Mouse (Mus musculus) MEL (cell line): ENCODE measurements around the gene Erich6. TPM values are rescaled to one million over a fixed set of nuclear protein-coding genes. Genes with fewer than 3 reads are reported as not detected.

Experiments used
- DNase-seq: peaks from one replicate; pipeline ENCODE4 v3.0.0; 2011; ENCODE audit warnings: low read depth, low spot score
- H3K27ac ChIP-seq: 2 replicates; pipeline ENCODE4 v1.5.1; 2012; ENCODE audit warnings: low read depth, mild to moderate bottlenecking, control low read depth, low read length, moderate library complexity; ENCODE audit not compliant: control insufficient read depth
- H3K27me3 ChIP-seq, 2 experiments: fragments of 150-350 bp in 1 of 2; sonication (generic) in 1 of 2; 2 replicates each; pipeline ENCODE4 v1.6.1; 2012; ENCODE audit warnings: low read length in 2 of 2, mild to moderate bottlenecking in 2 of 2, improper control_type of control experiment in 1 of 2, moderate library complexity in 1 of 2; ENCODE audit not compliant: insufficient read depth in 2 of 2, control insufficient read depth in 1 of 2
- H3K36me3 ChIP-seq, 2 experiments: 2 replicates each; pipeline ENCODE4 v1.6.1; 2012 to 2014; ENCODE audit warnings: low read length in 2 of 2, improper control_type of control experiment in 1 of 2, inconsistent platforms in 1 of 2, mild to moderate bottlenecking in 1 of 2; ENCODE audit not compliant: insufficient read depth in 2 of 2, control insufficient read depth in 1 of 2
- H3K4me1 ChIP-seq, 2 experiments: fragments of 150-350 bp in 1 of 2; sonication (generic) in 1 of 2; 2 replicates each; pipeline ENCODE4 v1.6.1; 2012; ENCODE audit warnings: low read length in 2 of 2, improper control_type of control experiment in 1 of 2, mild to moderate bottlenecking in 1 of 2; ENCODE audit not compliant: insufficient read depth in 2 of 2, control insufficient read depth in 1 of 2
- H3K4me3 ChIP-seq, 2 experiments: fragments of 150-350 bp in 1 of 2; sonication (generic) in 1 of 2; 2 replicates each; pipeline ENCODE4 v1.5.1; 2012; ENCODE audit warnings: low read depth in 2 of 2, low read length in 2 of 2, mild to moderate bottlenecking in 2 of 2, moderate library complexity in 2 of 2, control low read depth in 1 of 2, improper control_type of control experiment in 1 of 2; ENCODE audit not compliant: control insufficient read depth in 1 of 2, insufficient read depth in 1 of 2
- H3K79me2 ChIP-seq: 2 replicates; pipeline ENCODE4 v1.6.1; 2012; ENCODE audit warnings: mild to moderate bottlenecking, low read length, moderate library complexity; ENCODE audit not compliant: control insufficient read depth, poor library complexity, insufficient read depth
- H3K9ac ChIP-seq: 2 replicates; pipeline ENCODE4 v1.6.1; 2012; ENCODE audit warnings: low read depth, mild to moderate bottlenecking, control low read depth, low read length, moderate library complexity; ENCODE audit not compliant: control insufficient read depth, poor library complexity, severe bottlenecking
- H3K9me3 ChIP-seq: fragments of 150-350 bp; sonication (generic); replicated peaks from 2 replicates; pipeline ENCODE4 v1.6.1; 2012; ENCODE audit warnings: mild to moderate bottlenecking, low read length, improper control_type of control experiment, moderate library complexity; ENCODE audit not compliant: insufficient read depth
- BHLHE40 ChIP-seq: IDR thresholded peaks from 2 replicates; pipeline ENCODE4 v1.6.1; 2012; ENCODE audit warnings: low read depth, mild to moderate bottlenecking, inconsistent platforms, low read length, improper control_type of control experiment, borderline replicate concordance
- CTCF ChIP-seq, 3 experiments: IDR thresholded peaks in 2 of 3; conservative IDR thresholded peaks in 1 of 3; 2 replicates each; pipeline ENCODE4 v1.5.1; 2011 to 2012; ENCODE audit warnings: low read length in 3 of 3, low read depth in 2 of 3, mild to moderate bottlenecking in 2 of 3, improper control_type of control experiment in 1 of 3, inconsistent platforms in 1 of 3, mixed read lengths in 1 of 3, moderate library complexity in 1 of 3; ENCODE audit not compliant: control insufficient read depth in 1 of 3, insufficient read depth in 1 of 3, poor library complexity in 1 of 3, severe bottlenecking in 1 of 3
- ELF1 ChIP-seq: IDR thresholded peaks from 2 replicates; pipeline ENCODE4 v1.6.1; 2014; ENCODE audit warnings: low read depth, mild to moderate bottlenecking, inconsistent platforms, low read length, improper control_type of control experiment, moderate library complexity
- EP300 ChIP-seq, 2 experiments: IDR thresholded peaks; 2 replicates each; pipeline ENCODE4 v1.6.1; 2011; ENCODE audit warnings: improper control_type of control experiment in 2 of 2, low read length in 2 of 2, low read depth in 1 of 2, mild to moderate bottlenecking in 1 of 2
- GABPA ChIP-seq: IDR thresholded peaks from 2 replicates; pipeline ENCODE4 v1.6.1; 2012; ENCODE audit warnings: low read depth, mild to moderate bottlenecking, inconsistent platforms, low read length, improper control_type of control experiment, moderate library complexity
- MAZ ChIP-seq: IDR thresholded peaks from 2 replicates; pipeline ENCODE4 v1.6.1; 2012; ENCODE audit warnings: low read depth, mild to moderate bottlenecking, inconsistent platforms, low read length, improper control_type of control experiment
- NELFE ChIP-seq: IDR thresholded peaks from 2 replicates; pipeline ENCODE4 v1.6.1; 2011; ENCODE audit warnings: low read depth, low read length, improper control_type of control experiment
- NRF1 ChIP-seq: IDR thresholded peaks from 2 replicates; pipeline ENCODE4 v1.6.1; 2014; ENCODE audit warnings: low read depth, mild to moderate bottlenecking, inconsistent platforms, low read length, improper control_type of control experiment, moderate library complexity; ENCODE audit not compliant: poor library complexity, insufficient read depth, severe bottlenecking
- POLR2A ChIP-seq, 2 experiments: IDR thresholded peaks; 2 replicates each; pipeline ENCODE4 v1.6.1; 2011 to 2012; ENCODE audit warnings: low read length in 2 of 2, mild to moderate bottlenecking in 2 of 2, control low read depth in 1 of 2, improper control_type of control experiment in 1 of 2, low read depth in 1 of 2, moderate library complexity in 1 of 2; ENCODE audit not compliant: control insufficient read depth in 1 of 2, insufficient read depth in 1 of 2, poor library complexity in 1 of 2
- RAD21 ChIP-seq: IDR thresholded peaks from 2 replicates; pipeline ENCODE4 v1.6.1; 2011; ENCODE audit warnings: mild to moderate bottlenecking, low read depth, low read length, improper control_type of control experiment
- RCOR1 ChIP-seq: IDR thresholded peaks from 2 replicates; pipeline ENCODE4 v1.6.1; 2012; ENCODE audit warnings: low read depth, mild to moderate bottlenecking, inconsistent platforms, low read length, improper control_type of control experiment
- SMC3 ChIP-seq: IDR thresholded peaks from 2 replicates; pipeline ENCODE4 v1.6.1; 2011; ENCODE audit warnings: low read depth, low read length, improper control_type of control experiment
- TAL1 ChIP-seq: IDR thresholded peaks from 2 replicates; pipeline ENCODE4 v1.6.1; 2012; ENCODE audit warnings: mild to moderate bottlenecking, inconsistent platforms, low read length, moderate library complexity, mixed read lengths
- TBP ChIP-seq: IDR thresholded peaks from 2 replicates; pipeline ENCODE4 v1.8.0; 2011; ENCODE audit warnings: low read depth, low read length, improper control_type of control experiment
- TCF12 ChIP-seq: IDR thresholded peaks from 2 replicates; pipeline ENCODE4 v1.6.1; 2014; ENCODE audit warnings: low read depth, mild to moderate bottlenecking, inconsistent platforms, low read length, improper control_type of control experiment, moderate library complexity
- ZNF384 ChIP-seq: IDR thresholded peaks from 2 replicates; pipeline ENCODE4 v1.6.1; 2012; ENCODE audit warnings: low read depth, mild to moderate bottlenecking, inconsistent platforms, low read length, improper control_type of control experiment
- polyA plus RNA-seq, 2 experiments: library from polyadenylated mRNA; stranded (reverse) in 1 of 2; unstranded in 1 of 2; fragments of >175 nt in 1 of 2; fragments of >200 nt in 1 of 2; gene quantifications; 2 replicates each; pipeline versions ENCODE4 v1.2.1 to v1.2.4; 2012; ENCODE audit warnings: low replicate concordance in 2 of 2, low read depth in 1 of 2; ENCODE audit not compliant: insufficient read length in 2 of 2, insufficient read depth in 1 of 2, missing spikeins in 1 of 2
- total RNA-seq: library from RNA; depleted of rRNA; stranded (reverse); fragments of 300-350 nt; gene quantifications from 2 replicates; pipeline ENCODE4 v1.2.3, GENCODE M21; 2012

The Erich6 gene
- total and polyA plus RNA-seq, 3 experiments, result 0.08 TPM; not detected in 2

GRCm38 (mm10) chr3:58660636-58661035 is 23.6 kb upstream of the Erich6 start:
- Histone ChIP-seq H3K36me3 (peaks cover 0 to 4% of the 10 kb centered on the region in 2 experiments; a peak in 1 of 4 replicates), H3K4me1 (no peaks in the 10 kb centered on the region), H3K79me2 (no peaks in the 10 kb centered on the region), H3K27ac (no peak overlapping the region), H3K4me3 (no peak overlapping the region), H3K27me3 (no peaks in the 10 kb centered on the region), H3K9ac (no peak overlapping the region), H3K9me3 (no peaks in the 10 kb centered on the region)
- DNase-seq, result no peak
- no peak for TF ChIP-seq BHLHE40
- no peak for TF ChIP-seq ZNF384
- no peak for TF ChIP-seq GABPA
- no peak for TF ChIP-seq NELFE
- no peak for TF ChIP-seq RCOR1
- TF ChIP-seq TBP, result no peak
- no peak for TF ChIP-seq TCF12
- TF ChIP-seq POLR2A (IDR thresholded peaks at IDR 0.05; ENCODE audit: control insufficient read depth in 1 of 2, insufficient read depth in 1 of 2, low read depth in 1 of 2, low read length in 2 of 2, poor library complexity in 1 of 2), result no peak
- TF ChIP-seq NRF1, result no peak
- TF ChIP-seq TAL1, result no peak

- no peaks in the 10 kb centered on the region for H3K79me2 ChIP-seq
- TF ChIP-seq EP300 (IDR thresholded peaks at IDR 0.05; ENCODE audit: low read depth in 1 of 2, low read length in 2 of 2) (no peak), SMC3 (peak; percentile 64), MAZ (no peak), CTCF (IDR thresholded peaks at IDR 0.05 in 2 of 3, conservative IDR thresholded peaks at IDR 0.05 in 1 of 3; ENCODE audit: control insufficient read depth in 1 of 3, insufficient read depth in 1 of 3, low read depth in 2 of 3, low read length in 3 of 3, poor library complexity in 1 of 3, severe bottlenecking in 1 of 3) (peak; percentile 54 to 77 (median 58)), ELF1 (no peak), RAD21 (peak; percentile 28)
- TF ChIP-seq, all 39 proteins: peak for 3
- H3K9ac ChIP-seq, result no peak overlapping the region
- H3K4me3 ChIP-seq, result no peak overlapping the region
- H3K27ac ChIP-seq, result no peak overlapping the region
- DNase-seq, result peak; percentile 82
- H3K27me3 ChIP-seq, result no peaks in the 10 kb centered on the region
- H3K36me3 ChIP-seq, result peaks cover 0 to 4% of the 10 kb centered on the region in 2 experiments; a peak in 1 of 4 replicates
- no peaks in the 10 kb centered on the region for H3K9me3 ChIP-seq
- H3K4me1 ChIP-seq, result 0 out of 4 replicates have a peak, but pooled peaks cover 0 to 6% of the 10 kb centered on the region in 2 experiments
These were observed 20.3 kb upstream of the Erich6 start for GRCm38 (mm10) chr3:58657356-58657755.
